Mouse (Mus musculus): ENCODE measurements around the gene Sirt6.

Gene Sirt6

DNA sequence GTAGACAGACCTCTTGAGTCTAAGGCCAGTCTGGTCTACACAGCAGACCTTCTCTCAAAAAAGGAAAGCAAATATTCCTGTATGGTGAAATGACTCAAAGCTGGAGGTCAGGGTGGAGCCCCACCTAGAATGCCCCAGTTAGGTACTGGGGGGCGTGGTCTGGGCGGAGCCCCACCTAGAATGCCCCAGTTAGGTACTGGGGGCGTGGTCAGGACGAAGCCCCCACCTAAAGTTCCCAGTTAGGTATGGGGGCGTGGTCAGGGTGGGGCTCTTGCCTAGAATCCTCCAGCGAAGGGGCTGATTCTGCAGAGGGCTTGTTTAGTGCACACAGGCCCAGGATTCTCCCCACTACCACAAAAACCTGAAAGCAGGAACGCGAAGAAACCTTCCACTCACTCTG lies 4.2 kb downstream of the Sirt6 start:
- DNase-seq, result no peak

DNA sequence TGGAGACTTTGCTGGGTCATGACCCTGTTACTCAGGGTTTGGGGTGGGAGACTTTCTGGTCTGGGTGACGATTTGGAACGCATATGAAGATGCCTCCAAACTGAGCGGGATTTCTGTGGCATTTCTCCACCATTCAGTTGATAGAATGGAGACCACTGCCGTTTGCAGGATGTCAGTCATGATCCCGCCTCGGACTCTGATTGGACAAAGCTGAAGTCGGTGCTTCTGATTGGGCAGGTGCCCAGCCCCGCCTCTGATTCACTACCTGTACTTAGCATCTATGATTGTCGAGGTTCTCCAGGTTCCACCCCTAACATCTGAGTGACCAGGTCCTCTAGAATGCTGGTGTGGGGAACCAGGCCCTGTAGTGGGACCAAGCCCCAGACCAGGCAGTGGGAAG lies 6.8 kb downstream of the Sirt6 start:
- DNase-seq, result no peak

DNA sequence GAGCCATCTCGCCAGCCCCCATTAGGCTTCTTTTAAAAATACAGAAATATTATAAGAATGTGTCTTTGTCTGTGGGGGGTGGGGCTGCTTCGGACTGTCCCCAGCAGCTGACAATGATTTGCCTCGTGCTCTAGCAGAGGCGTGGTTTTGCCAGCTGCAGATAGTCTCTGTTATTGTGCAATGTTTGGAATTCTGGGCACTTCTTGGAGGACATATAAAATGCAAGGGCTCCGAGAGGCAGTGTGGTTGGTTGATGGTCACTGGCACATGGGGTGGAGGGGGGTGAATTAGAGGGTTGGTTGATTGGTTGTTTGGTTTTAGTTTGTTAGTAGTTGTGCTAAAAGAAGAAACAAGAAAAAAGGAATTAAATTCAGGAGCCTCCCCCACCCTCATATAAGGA lies 7.6 kb downstream of the Sirt6 start:
- DNase-seq, result no peak

DNA sequence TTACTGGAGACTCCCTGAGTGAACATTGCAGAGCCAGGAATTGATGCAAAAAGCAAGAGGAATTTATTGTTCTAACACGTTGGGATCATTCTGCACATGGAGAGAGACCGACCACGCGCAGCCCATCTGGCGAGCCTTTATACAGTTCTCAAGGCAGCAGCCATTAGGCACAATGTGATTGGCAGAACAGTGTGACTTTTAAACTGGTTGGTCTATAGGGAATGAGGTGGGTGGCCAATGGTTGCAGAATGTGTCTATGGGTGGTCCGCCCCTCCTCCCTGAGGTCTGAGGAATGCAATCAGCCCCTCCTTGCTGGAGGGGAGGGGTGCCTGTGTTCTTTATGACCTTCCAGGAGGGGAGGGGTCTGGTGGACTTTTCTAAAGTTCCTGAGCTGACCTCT lies 12.1 kb downstream of the Sirt6 start:
- DNase-seq, result no peak

DNA sequence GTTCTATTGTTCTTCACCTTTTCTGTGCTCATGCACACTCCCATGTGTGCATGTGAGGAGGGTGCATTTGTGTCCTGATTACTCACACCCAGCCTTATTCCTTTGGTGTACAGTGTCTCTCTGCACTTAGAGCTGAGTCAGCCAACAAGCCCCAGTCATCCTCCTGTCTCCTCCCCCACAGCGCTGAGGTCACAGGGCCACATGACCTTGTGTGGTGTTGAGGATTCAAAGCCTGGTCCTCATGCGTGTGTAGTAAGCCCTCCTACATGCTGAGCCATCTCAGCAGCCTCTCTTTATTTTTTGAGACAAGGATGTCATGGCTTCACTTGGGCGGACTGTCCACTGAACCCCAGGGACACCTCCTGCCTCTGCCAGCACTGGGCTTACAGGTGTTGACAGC lies 14.8 kb downstream of the Sirt6 start:
- DNase-seq, result no peak

DNA sequence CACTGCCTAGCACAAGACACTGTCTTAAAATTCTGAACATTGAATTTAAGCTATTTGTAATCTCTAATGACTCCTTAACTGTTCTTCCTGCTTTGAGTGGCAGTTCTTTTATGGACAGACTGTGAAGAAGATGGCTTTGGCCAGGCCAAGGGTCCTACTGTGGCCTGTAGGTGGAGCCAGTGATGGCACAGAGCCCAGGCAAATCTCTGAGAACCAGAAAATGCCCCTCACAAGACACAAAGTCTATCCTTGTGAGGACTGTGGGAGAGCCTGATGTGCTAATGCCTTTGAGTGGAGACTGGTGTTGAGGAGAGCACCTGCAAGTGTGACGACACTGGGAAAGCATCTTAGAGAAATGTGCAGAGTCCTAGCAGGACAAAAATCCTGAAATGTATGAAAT lies 19.3 kb downstream of the Sirt6 start:
- no peak for DNase-seq

DNA sequence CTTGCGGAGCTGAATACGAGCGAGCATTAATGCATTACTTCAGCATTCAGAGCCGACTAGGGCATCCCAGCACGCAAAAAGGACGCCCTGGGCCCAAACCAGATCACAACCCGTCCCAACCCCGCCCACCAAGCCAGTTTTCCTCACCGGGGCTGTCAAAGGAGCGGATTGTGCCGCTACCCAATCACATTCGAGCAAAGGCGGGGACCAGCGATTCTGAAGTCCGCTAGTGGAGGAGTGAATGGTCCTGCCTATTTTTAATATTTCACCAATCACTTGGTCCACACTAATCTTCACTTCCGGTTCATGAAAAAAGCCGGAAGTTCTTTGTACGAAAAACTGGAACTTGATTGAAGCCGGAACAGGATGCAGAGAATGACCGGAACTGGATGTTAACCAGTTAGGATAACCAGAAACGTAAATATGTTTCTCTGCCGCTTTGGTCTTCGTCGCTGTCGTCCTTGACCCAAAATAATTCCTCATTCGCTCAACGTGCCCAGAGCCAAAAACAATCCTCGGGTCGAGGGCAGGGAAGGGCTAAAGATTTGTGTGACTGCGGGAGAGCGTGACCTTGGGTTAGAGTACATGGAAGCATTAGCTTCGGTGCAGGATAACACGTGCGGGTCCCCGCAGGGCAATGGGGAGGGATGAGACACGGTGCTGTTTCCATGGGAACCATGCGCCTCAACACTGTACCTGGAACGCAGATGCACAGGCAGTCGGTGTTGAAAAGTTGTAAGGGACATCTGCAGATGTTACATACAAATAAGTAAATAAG lies 21.4 kb downstream of the Sirt6 start, which contains the start of gene BC025920:
TSS of gene BC025920 (plus strand) at position 297 of the 778 bp plus-strand sequence.
- peak; percentile 99 for DNase-seq

DNA sequence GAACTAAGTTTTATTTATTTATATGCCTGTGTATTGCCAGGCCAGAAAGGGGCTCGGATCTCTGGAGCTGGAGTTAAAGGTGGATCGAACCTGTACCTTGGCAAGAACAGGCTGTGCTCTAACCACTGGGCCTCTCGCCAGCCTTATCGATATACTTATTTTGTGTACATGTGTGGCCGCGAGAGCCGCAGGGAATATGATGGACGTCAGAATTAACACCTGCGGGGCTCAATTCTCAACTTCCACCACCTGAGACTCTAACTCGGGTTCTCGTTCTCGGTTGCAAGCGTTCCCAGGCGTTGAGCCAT lies 22.0 kb downstream of the Sirt6 start:
- DNase-seq, result no peak

DNA sequence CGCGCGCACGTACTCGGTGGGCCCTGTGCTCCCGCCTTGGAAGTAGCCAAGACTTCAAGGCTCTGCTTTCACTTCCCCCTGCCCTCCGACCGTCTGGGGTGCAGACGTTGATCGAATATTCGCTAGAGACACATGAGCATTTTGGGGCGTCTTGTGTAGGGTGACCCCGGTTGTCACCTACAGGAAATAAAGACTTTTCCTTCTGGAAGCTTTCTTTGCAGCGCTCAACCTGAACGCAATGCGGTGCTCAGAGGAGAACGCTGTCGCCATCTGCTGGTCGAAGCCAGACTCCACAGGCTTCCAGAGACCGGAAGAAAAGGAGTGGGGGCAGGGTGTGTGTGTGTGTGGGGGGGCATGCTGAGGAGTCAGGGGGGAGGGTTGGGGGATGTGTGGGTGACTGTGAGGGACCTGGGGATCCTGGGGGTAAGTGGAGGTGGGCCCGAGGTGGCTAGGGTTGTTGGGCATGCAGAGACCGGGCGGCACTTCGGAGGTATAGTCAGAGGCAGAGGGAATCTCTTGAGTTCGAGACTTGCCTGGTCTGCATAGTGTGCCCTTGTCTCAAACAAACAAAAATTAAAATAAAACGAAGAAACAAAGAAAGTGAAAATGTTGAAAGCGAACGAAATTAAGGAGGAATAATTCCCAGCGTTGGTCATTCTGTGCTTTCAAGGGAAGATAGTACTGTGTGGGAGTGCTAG lies 22.5 kb downstream of the Sirt6 start:
- peak; percentile 88 for DNase-seq

DNA sequence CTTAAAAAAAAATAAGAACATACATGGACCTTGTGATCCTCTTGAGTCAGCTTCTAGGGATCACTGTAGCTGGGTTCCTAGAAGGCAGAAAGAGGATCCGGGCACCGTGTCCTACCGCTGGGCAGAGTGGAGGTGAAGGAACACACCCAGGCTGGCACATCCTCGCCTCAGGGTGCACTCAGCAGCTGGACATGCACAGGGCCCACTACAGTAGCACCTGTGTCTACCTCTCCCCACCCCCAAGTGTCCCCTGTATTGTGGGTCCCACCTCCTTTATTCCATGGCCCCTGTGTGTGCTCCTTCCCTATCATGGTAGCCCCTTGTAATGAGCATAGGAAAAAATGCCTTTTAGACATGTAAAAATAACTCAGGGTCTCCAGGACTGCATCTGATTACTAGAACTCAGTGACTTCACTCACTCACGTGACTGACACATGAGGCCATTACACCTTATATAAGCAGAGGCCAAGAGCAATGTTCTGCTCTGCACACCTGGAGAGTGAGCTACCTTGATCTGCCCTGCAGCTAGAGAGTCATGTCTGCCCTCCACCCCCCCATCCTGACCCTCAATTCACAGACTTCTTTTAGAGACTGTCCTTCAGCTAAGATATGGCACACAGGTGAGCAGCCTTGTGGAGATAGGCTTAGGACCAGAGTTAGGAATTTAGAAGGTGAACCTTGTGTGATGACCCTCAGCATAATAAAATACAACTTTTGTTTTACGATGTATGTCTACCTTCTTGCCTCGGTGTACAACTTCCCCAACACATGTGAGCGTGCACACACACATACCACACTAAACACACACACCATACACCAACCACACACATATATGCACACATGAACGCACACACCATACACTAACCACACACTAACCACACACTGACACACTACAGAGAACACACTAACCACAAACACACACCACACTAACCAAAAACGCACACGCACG lies 23.3 kb downstream of the Sirt6 start:
- DNase-seq, result peak; percentile 55

DNA sequence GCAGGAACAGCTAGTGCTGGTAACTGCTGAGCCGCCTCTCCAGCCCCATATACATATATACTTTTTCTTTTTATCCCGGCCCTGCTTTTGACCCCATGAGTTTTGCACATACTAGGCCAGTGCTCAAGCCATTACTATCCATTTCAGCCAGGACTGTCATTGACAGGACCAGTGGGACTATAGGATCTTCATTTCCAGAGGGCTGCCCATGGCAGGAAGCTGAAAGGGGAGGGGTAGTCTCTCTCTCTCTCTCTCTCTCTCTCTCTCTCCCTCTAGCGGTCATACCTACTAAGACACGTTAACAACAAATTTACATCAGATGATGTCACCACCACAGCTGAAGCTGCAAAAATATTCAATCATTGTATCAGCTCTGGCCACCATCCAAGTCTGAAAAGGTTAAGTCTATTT lies 24.9 kb downstream of the Sirt6 start:
- DNase-seq, result no peak

DNA sequence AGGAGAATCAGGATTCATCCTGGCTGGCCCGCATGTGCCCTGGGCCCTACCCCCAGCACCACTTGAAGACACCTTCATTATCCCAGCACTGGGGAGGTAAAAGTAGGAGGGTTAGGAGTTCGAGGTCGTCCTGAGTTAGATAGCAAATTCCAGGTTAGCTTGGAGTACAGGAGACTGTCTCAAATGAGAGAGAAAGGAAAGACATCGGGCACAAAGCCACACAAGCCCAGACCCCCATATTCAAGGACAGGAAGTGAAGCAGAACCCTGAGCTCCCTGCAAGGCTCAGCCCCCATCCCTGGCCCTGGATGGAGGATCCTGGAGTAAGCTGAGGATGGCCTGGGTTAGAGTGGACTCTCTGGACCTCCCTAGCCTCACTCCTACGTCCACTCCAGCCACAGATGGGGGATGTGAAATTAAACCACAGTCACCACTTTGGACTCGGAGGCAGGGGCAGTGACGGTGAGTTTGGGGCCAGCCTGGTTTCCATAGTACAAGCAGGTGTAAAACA lies 26.1 kb downstream of the Sirt6 start:
- no peak for DNase-seq

DNA sequence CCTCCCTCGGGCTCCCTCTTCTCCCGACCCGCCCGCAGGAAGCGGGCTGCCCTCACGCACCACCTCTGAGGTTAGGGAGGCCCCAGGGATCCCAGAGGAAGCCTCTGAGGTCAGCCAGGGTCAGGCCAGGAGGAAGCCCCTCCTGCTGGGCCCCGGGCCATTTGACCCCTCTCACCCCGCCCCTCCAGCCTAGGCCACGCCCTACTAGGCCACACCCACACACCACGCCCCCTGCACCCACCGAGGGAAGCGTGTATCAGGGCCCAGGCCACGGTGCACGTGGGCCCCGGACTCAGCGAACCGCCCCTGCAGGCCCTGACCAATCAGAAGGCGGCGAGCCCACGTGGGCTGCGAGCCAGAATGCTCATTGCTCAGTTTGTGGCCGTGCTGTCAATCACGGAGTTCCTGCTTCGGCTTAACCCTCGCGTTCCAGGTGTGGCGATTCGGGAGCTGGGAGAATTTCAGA lies 26.8 kb downstream of the Sirt6 start, which contains the start of gene Tle6:
TSS of gene Tle6 (minus strand) at position 336 of the 466 bp plus-strand sequence.
- peak; percentile 96 for DNase-seq

DNA sequence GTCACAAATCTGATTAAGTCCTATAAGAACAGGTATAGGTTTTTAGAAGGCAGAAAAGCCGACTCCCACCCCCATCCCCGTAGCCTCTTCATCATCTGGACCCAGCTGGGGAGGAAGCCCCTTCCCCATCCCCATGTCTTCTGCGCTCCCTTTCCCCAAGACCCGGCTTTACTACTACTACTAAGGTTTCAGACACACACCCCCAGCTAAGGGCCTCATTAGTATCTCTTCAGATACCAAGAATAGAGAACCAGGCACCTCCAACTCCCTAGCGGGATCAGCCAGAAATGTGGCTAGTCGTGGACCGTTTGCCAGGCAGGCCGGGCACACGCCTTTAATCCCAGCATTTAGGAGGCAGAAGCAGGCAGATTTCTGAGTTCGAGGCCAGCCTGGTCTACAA lies 27.5 kb downstream of the Sirt6 start:
- no peak for DNase-seq

DNA sequence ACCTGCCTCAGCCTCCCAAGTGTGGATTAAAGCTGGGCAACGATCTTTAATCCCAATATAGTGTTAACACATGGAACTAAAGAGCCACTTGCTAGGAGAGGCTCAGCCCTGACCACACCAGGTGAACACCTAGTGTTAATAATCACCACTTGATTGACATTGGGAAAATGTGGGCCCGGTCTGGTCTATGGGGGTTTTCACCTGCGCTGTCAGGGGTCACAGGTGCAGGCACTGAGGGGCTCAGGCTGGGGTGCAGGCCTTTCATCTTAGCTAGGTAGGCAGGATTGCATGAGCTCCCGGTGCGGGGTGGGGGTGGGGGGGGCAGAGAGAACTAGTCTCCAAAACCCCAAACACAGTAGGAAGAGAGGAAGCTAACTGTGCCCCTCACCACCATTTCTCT lies 28.0 kb downstream of the Sirt6 start:
- no peak for DNase-seq

DNA sequence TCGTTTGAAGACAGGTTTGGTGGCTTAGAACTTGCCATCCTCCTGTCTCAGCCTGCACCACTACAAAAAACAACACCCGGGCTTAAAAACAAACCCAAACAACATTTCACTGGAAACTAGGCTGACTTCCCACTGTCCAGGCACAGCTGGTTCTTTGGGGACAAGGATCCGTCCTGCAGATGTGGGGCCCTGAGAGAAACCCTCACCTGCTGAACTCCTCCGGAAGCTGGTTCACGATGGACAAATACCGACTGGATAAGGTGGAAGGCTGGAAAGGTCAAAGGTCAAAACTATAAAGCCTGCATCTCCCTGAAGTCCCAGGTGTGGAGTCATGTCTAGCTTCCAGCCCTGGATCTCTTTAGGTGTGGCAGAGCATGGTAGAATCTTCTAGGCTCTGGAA lies 28.7 kb downstream of the Sirt6 start:
- DNase-seq, result no peak

DNA sequence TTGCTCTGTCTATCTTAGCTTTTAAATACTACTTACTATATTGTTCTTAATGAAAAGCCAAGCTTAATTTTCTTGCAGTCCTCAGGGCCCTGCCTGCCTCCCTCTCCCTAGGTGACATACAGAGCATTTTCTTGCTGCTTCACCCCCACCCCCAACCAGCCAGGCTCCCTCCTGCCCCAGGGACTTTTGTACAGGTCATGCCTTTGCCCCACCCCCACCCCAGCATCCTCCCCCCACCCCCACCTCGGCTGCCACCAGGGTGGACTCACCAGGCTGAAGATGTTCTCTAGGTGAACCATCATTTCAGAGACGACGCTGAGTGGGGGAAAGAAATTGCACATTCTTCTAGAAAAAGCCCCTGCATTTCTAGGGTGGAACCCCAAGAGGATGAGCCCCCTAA lies 29.3 kb downstream of the Sirt6 start:
- no peak for DNase-seq

DNA sequence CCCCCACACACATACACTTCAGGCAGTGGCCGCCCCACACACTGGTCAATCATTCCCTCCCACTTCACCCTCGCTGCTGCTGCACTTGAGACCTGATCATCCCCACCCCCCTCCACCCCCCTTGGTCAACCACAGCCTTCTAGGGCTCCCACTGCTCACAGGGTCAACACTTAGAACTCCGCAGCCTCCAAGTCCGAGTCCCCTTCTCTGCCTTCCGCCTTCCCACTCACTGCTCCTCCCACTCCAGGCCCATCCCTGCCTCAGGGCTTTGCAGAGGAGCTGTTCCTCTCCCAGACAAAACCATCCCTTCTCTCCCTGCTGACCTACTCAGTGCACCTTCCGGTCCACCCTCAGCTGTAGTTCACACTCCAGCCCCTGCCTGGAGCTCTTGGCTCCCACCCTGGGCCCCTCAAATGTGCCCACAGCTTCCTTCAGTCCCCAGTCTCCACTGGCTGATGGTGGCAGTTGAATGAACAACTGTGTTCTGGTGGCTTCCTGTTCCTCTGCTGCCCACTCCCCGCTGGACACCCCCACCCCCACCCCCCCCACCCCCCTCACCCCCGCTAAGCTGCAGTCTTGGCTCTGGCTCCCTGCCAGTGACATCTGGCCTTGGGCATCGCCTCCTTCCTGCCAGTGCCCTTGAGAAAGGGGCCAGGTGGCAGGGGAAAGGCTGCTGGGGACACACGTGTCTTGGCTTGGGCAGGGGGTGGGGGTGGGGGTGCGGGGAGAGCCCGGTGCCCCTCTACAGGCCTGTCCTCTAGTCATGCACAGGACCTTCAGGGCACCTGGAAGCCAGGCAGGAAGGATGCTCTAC lies 30.3 kb downstream of the Sirt6 start:
- no peak for DNase-seq

DNA sequence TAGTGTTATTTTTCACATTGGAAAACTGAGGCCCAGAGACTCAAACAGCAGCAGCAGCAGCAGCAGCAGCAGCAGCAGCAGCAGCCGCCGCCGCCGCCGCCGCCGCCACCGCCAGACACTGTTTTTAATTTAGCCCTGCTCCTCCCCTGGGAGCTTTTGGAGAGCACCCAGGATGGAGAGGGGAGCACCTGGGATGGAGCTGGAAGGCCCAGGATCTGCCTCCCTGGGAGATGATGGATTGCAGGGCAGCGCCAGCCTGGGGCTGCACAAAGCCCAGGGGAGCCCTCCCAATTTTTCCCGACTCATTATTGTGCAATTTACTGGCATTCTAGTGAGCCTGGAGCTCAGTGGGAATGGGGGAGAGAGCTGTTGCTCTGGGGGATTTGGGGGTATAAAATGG lies 31.0 kb downstream of the Sirt6 start:
- DNase-seq, result no peak

DNA sequence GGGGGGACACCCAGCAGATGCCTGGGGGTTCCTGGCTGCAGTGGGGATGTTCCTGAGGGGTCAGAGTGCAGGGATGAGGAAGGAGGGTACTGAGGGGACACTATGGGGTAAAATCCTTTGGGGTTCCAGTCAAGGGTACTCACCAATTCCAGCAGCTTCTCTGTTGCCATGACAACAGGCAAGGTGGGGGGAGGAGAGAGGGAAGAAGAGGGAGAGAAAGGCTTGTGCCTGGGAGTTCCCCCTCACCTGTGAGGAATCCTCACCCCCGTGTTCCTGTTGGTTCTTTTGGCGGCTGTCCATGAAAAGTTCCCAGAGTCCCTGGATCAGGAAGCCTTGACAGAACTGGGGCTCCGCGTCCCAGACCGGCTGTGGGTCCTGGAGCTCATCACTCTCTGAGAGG lies 32.0 kb downstream of the Sirt6 start:
- no peak for DNase-seq

DNA sequence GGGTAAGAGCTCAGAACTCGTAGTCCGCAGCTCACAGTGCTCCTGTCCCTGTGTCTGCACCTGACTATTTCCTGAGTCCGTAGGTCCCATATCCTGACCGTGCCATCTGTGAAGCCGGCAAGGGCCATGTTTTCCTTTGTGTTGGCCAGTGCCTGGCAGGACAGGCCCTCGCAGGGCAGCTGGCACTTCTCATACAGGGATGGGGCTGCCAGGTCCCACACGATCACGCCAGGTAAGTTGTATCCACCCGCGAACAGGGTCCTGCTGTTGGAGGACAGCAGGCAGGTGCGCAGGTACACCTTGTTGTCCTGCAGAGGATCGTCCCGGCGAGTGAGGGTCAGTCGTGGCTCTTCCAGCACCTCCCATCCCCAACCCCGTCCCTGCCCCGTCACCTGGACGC lies 33.7 kb downstream of the Sirt6 start:
- no peak for DNase-seq

DNA sequence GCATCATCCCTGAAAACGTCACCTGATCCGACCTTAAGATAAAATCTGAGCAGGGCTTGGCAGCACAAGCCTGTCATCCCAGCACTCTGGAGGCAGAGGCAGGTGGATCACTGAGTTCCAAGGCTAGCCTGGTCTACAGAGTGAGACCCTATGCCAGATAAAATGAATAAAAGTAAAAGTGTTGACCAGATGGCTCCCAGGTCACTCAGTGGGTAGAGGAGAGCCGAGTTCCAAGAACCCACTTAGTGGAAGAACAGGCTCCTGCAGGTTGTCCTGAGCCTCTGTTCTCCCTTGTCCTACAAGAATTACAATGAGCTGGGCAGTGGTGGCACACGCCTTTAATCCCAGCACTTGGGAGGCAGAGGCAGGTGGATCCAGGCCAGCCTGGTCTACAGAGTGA lies 34.4 kb downstream of the Sirt6 start:
- no peak for DNase-seq

Measured in kidney, adult 9 months (tissue).